Mouse (Mus musculus) heart, adult 2 months (tissue): ENCODE results near the gene Map4. TPM values are rescaled to one million over a fixed set of nuclear protein-coding genes. Genes with fewer than 3 reads are reported as not detected.
"Not testable (repeated sequence)": the region's sequence is repeated elsewhere in the genome, so short reads cannot be mapped to it uniquely, and the experiment has no call there.

ENCODE experiments used
- DNase-seq, 2 experiments: peaks; one replicate each; pipeline ENCODE4 v3.0.0; 2021
- H3K27ac ChIP-seq: fragments of 200-600 bp; 2 replicates; pipeline ENCODE4 v1.8.1; 2022
- H3K27me3 ChIP-seq: fragments of 200-500 bp; 2 replicates; pipeline ENCODE4 v1.6.1; 2012; ENCODE audit warnings: mild to moderate bottlenecking, low read length, inconsistent platforms, mixed read lengths; ENCODE audit not compliant: control insufficient read depth, insufficient read depth
- H3K36me3 ChIP-seq: fragments of 200-500 bp; 2 replicates; pipeline ENCODE4 v1.6.1; 2012; ENCODE audit warnings: low read length, inconsistent platforms; ENCODE audit not compliant: control insufficient read depth, insufficient read depth
- H3K4me1 ChIP-seq: fragments of 200-500 bp; 2 replicates; pipeline ENCODE4 v1.6.1; 2011; ENCODE audit warnings: low read length; ENCODE audit not compliant: control insufficient read depth, insufficient read depth
- H3K4me3 ChIP-seq: fragments of 200-600 bp; 2 replicates; pipeline ENCODE4 v1.8.1; 2022
- H3K79me2 ChIP-seq: fragments of 200-500 bp; replicated peaks from 2 replicates; pipeline ENCODE4 v1.6.1; 2012; ENCODE audit warnings: mild to moderate bottlenecking, inconsistent platforms, low read length, moderate library complexity, mixed read lengths; ENCODE audit not compliant: control insufficient read depth, insufficient read depth
- H3K9ac ChIP-seq: fragments of 200-500 bp; 2 replicates; pipeline ENCODE4 v1.6.1; 2012; ENCODE audit warnings: low read depth, mild to moderate bottlenecking, control low read depth, inconsistent platforms, low read length, mixed read lengths
- CTCF ChIP-seq: fragments of 200-600 bp; IDR thresholded peaks from 2 replicates; pipeline ENCODE4 v1.8.1; 2022; ENCODE audit warnings: antibody characterized with exemption, mild to moderate bottlenecking, moderate library complexity
- EP300 ChIP-seq: fragments of 200-500 bp; IDR thresholded peaks from 2 replicates; pipeline ENCODE4 v1.6.1; 2011; ENCODE audit warnings: low read depth, low read length, control low read depth; ENCODE audit not compliant: insufficient read depth
- POLR2A ChIP-seq: fragments of 200-500 bp; IDR thresholded peaks from 2 replicates; pipeline ENCODE4 v1.6.1; 2011; ENCODE audit warnings: mild to moderate bottlenecking, low read depth, low read length, control low read depth; ENCODE audit not compliant: insufficient read depth
- WGBS: fragments of 180-500 bp; shearing (Covaris S2); methylation state at CpG from one replicate; pipeline ENCODE4 v1.1.7; 2018; 5-methylcytosine and 5-hydroxymethylcytosine counted together
- intact Hi-C: fragments of 180-260 bp; cut with DNase I; formaldehyde crosslinking; loops from one replicate; pipeline ENCODE4 v1.15.1; 2025
- polyA plus RNA-seq: library from polyadenylated mRNA; depleted of rRNA; stranded (reverse); fragments of >200 nt; gene quantifications from 2 replicates; pipeline ENCODE4 v1.2.3, GENCODE M21; 2012
- total RNA-seq, 2 experiments: library from RNA; stranded (reverse); gene quantifications; 2 replicates each; pipeline ENCODE4 v1.2.3; 2021

The Map4 gene
- total and polyA plus RNA-seq, 3 experiments, result 183 to 331 (median 279) TPM

GRCm38 (mm10) chr9:109980223-109980622 lies 49.0 kb downstream of the Map4 start:
- H3K27me3 ChIP-seq, H3K4me1 ChIP-seq, H3K27ac ChIP-seq, H3K9ac ChIP-seq, DNase-seq, H3K4me3 ChIP-seq, H3K79me2 ChIP-seq, H3K36me3 ChIP-seq, intact Hi-C loops: not testable (repeated sequence)
- peak; percentile 24; the same call in 1 of the 2 replicates for TF ChIP-seq CTCF
- WGBS, result 97% methylated on average over 4 of the region's 4 CpGs

- TF ChIP-seq EP300 (peak; percentile 95), POLR2A (no peak), CTCF (peak; percentile 96)
- 20% methylated on average over 4 of the region's 4 CpGs for WGBS
- H3K4me3 ChIP-seq, result no peak overlapping the region
These were observed 54.2 kb downstream of the Map4 start for GRCm38 (mm10) chr9:109985416-109985815.

DNA sequence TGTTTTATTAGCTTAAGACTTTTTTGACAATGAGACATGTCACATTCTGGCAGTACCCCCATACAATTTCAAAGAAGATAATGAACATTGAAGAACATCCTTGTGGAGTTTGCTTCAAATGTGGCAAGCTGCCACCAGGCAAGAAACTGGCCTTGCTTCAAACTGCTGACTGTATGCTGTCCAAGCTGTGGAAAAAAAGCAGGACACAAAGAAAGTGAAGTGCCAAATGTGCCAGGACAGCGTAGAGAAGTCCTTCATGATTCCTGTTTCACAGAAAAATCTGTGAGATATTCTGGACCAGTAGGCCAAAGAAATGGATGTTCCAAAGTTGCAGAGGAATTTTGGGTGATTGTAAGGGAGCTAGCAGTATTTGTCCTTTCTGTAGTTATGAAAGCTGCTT lies 57.8 kb downstream of the Map4 start:
- Histone ChIP-seq H3K27me3 (no peaks in the 10 kb centered on the region), H3K4me1 (peaks cover 1% of the 10 kb centered on the region; the same call in 1 of the 2 replicates), H3K27ac (peak overlapping the region; percentile 65), H3K4me3 (no peak overlapping the region), H3K9ac (no peak overlapping the region), H3K36me3 (peaks cover 17% of the 10 kb centered on the region), H3K79me2 (peaks cover 2% of the 10 kb centered on the region)
- no peak for TF ChIP-seq POLR2A
- no peak for TF ChIP-seq EP300
- 13% methylated on average over 1 of the region's 1 CpGs for WGBS
- peak; percentile 52 to 62 for DNase-seq
- intact Hi-C loops, result loop anchor here (5.0 kb wide), 1 partner anchor 43 kb away; no protein-coding TSS in a partner anchor

More at GRCm38 (mm10) chr9:109985416-109985815, 54.2 kb downstream of the Map4 start:
- Histone ChIP-seq H3K4me1 (peaks cover 1% of the 10 kb centered on the region; the same call in 1 of the 2 replicates), H3K27ac (peak overlapping the region; percentile 3; the same call in 1 of the 2 replicates), H3K79me2 (peaks cover 2% of the 10 kb centered on the region), H3K36me3 (peaks cover 11% of the 10 kb centered on the region), H3K9ac (no peak overlapping the region), H3K27me3 (no peaks in the 10 kb centered on the region)
- peak; percentile 57 to 77 for DNase-seq
- intact Hi-C loops, result loop anchor here (1.0 to 5.0 kb wide), 4 partner anchors 47 to 91 kb away; no protein-coding TSS in a partner anchor

GRCm38 (mm10) chr9:109997441-109997840 lies 66.2 kb downstream of the Map4 start:
- no peak overlapping the region for H3K9ac ChIP-seq
- peaks cover 2% of the 10 kb centered on the region; the same call in 1 of the 2 replicates for H3K79me2 ChIP-seq
- H3K4me1 ChIP-seq, result no peaks in the 10 kb centered on the region; the same call in 1 of the 2 replicates
- peaks cover 13% of the 10 kb centered on the region for H3K36me3 ChIP-seq
- H3K27ac ChIP-seq, result no peak overlapping the region
- intact Hi-C loops, result no loop called here
- H3K27me3 ChIP-seq, result no peaks in the 10 kb centered on the region
- no peak for DNase-seq
- 65% methylated on average over 4 of the region's 4 CpGs for WGBS
- TF ChIP-seq EP300 (no peak), CTCF (no peak), POLR2A (no peak)
- no peak overlapping the region for H3K4me3 ChIP-seq

GRCm38 (mm10) chr9:110001946-110002345 lies 70.7 kb downstream of the Map4 start:
- Histone ChIP-seq H3K79me2 (no peaks in the 10 kb centered on the region), H3K27me3 (no peaks in the 10 kb centered on the region), H3K36me3 (peaks cover 3% of the 10 kb centered on the region; the same call in 1 of the 2 replicates), H3K4me1 (no peaks in the 10 kb centered on the region), H3K9ac (no peak overlapping the region), H3K27ac (no peak overlapping the region), H3K4me3 (no peak overlapping the region)
- no peak for DNase-seq
- no peak for TF ChIP-seq CTCF
- no peak for TF ChIP-seq EP300
- TF ChIP-seq POLR2A, result no peak
- 53% methylated on average over 1 of the region's 1 CpGs for WGBS
- intact Hi-C loops, result no loop called here

- no peaks in the 10 kb centered on the region for H3K27me3 ChIP-seq
- H3K79me2 ChIP-seq, result no peaks in the 10 kb centered on the region
- H3K9ac ChIP-seq, result no peak overlapping the region
- 88% methylated on average over 3 of the region's 3 CpGs for WGBS
- H3K27ac ChIP-seq, result no peak overlapping the region
- peaks cover 3% of the 10 kb centered on the region; the same call in 1 of the 2 replicates for H3K36me3 ChIP-seq
- intact Hi-C loops, result no loop called here
- H3K4me1 ChIP-seq, result no peaks in the 10 kb centered on the region
- H3K4me3 ChIP-seq, result no peak overlapping the region
- TF ChIP-seq EP300 (no peak), CTCF (no peak), POLR2A (no peak)
- DNase-seq, result no peak
These were observed 71.2 kb downstream of the Map4 start for GRCm38 (mm10) chr9:110002413-110002812.

DNA sequence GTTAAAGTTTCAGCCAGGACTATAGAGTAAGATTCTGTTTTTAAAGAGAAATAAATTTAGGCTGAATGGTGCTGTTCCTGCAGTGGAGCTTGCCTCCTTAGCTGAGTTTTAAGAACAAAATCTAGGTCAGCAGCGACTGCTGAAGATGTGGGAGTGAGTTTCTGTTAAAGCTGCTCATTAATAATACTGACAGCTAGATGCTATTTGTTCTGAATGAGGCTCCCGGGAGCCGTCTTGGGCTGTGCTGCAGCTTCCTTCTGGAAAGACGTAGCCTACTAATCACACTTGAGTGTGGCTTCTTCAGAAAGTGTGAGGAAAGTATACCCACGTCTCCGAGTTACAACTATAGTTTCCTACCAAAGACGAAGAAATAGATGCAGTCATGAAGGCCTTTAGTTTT lies 88.0 kb downstream of the Map4 start:
- 67% methylated on average over 7 of the region's 7 CpGs for WGBS
- Histone ChIP-seq H3K9ac (no peak overlapping the region), H3K27ac (no peak overlapping the region)

More for the DNA sequence above, 88.0 kb downstream of the Map4 start:
- no peaks in the 10 kb centered on the region for H3K27me3 ChIP-seq
- no peaks in the 10 kb centered on the region for H3K4me1 ChIP-seq
- intact Hi-C loops, result no loop called here
- DNase-seq, result no peak
- H3K79me2 ChIP-seq, result 0 out of 2 replicates have a peak, but pooled peaks cover 2% of the 10 kb centered on the region
- H3K36me3 ChIP-seq, result peaks cover 2% of the 10 kb centered on the region
- no peak overlapping the region for H3K4me3 ChIP-seq
- TF ChIP-seq POLR2A (no peak), CTCF (no peak), EP300 (no peak)
